Mouse (Mus musculus): ENCODE measurements around the gene A930033H14Rik. TPM values are rescaled to one million over a fixed set of nuclear protein-coding genes. Genes with fewer than 3 reads are reported as not detected.

The A930033H14Rik gene
- polyA plus RNA-seq, 2 experiments, result 3.2 to 4.2 TPM

DNA sequence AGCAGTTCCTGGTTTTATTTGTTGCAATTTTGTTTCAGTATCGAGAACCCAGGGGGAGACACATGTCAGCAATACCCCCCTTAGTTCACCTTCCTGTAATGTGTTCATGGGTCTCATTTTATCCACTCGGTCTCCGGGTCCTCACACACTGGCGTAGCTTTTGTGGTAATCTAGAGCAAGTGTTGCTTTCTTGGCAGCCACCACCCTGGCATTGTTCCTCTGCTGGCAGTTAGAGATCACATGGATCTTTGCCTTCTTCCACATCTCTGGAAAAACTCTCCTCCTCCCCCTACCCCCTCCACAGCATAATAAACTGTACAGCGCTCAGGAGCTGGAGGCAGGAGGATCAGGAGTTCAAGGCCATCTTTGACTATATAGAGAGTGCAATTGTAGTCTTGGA lies 20.6 kb downstream of the A930033H14Rik start:
- H3K9ac ChIP-seq (ENCODE audit: low read depth, low read length, severe bottlenecking), result no peak overlapping the region
- no peaks in the 10 kb centered on the region for H3K36me3 ChIP-seq (ENCODE audit: control insufficient read depth, insufficient read depth, low read length)
- H3K4me3 ChIP-seq (replicated peaks; ENCODE audit: low read length), result no peak overlapping the region
- no peaks in the 10 kb centered on the region for H3K27me3 ChIP-seq (ENCODE audit: control insufficient read depth, insufficient read depth, low read length)
- no peak for DNase-seq (ENCODE audit: low spot score)
- WGBS, result 87% methylated on average over 5 of the region's 5 CpGs
- no peak overlapping the region for H3K27ac ChIP-seq (replicated peaks; ENCODE audit: low read depth, low read length)
- no peak overlapping the region for H3K4me2 ChIP-seq (replicated peaks; ENCODE audit: low read depth, low read length, severe bottlenecking)
- TF ChIP-seq POLR2A (IDR thresholded peaks at IDR 0.05; ENCODE audit: borderline replicate concordance, extremely low read depth, insufficient read depth, insufficient read length), result no peak
- no peaks in the 10 kb centered on the region for H3K9me3 ChIP-seq (ENCODE audit: control insufficient read depth, low read length)
- ATAC-seq (ENCODE audit: low FRiP score, low read depth), result no peak
- H3K4me1 ChIP-seq (ENCODE audit: control insufficient read depth, insufficient read depth, low read length), result no peaks in the 10 kb centered on the region

DNA sequence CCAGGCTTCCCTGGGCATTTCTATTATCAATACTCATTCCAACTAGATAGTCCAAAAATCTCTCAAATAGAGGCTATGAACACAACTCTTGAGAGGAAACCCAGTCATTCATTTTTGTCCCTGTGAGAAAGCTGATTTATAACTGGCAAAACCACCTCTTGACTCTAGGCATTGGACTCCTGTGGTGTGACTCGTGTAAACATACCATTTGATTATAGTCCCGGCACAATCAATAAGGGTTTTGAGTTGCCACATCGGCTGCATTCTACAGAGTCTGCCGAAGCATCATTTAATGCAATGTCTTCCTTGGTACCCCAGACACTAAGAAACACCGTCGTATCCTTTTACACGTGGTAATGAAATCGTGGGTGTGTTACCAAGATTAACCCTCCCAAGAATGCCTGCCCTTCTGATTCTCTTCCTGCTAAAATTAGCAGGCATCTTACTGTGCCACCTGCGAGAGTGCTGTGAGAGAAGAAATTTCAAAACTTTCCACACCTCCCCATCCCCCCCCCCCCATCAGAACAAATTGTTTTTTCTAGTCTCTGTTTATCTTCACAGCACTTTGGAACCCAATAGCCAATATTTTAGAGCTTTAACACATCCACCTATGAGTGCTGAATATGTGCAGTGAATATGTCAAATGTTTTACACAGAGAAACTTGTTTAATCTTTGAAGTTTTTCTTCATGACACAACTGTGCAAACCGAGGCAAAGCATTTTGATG lies 22.3 kb downstream of the A930033H14Rik start:
- H3K27me3 ChIP-seq (ENCODE audit: control insufficient read depth, insufficient read depth, low read length), result no peaks in the 10 kb centered on the region
- no peak overlapping the region for H3K4me3 ChIP-seq (replicated peaks; ENCODE audit: low read length)
- H3K36me3 ChIP-seq (ENCODE audit: control insufficient read depth, insufficient read depth, low read length), result no peaks in the 10 kb centered on the region
- TF ChIP-seq POLR2A (IDR thresholded peaks at IDR 0.05; ENCODE audit: borderline replicate concordance, extremely low read depth, insufficient read depth, insufficient read length), result no peak
- ATAC-seq (ENCODE audit: low FRiP score, low read depth), result no peak
- H3K27ac ChIP-seq (replicated peaks; ENCODE audit: low read depth, low read length), result no peak overlapping the region
- DNase-seq (ENCODE audit: low spot score), result no peak
- H3K9me3 ChIP-seq (ENCODE audit: control insufficient read depth, low read length), result no peaks in the 10 kb centered on the region
- H3K9ac ChIP-seq (ENCODE audit: low read depth, low read length, severe bottlenecking), result no peak overlapping the region
- H3K4me1 ChIP-seq (ENCODE audit: control insufficient read depth, insufficient read depth, low read length), result no peaks in the 10 kb centered on the region
- 76% methylated on average over 10 of the region's 10 CpGs for WGBS
- H3K4me2 ChIP-seq (replicated peaks; ENCODE audit: low read depth, low read length, severe bottlenecking), result no peak overlapping the region

DNA sequence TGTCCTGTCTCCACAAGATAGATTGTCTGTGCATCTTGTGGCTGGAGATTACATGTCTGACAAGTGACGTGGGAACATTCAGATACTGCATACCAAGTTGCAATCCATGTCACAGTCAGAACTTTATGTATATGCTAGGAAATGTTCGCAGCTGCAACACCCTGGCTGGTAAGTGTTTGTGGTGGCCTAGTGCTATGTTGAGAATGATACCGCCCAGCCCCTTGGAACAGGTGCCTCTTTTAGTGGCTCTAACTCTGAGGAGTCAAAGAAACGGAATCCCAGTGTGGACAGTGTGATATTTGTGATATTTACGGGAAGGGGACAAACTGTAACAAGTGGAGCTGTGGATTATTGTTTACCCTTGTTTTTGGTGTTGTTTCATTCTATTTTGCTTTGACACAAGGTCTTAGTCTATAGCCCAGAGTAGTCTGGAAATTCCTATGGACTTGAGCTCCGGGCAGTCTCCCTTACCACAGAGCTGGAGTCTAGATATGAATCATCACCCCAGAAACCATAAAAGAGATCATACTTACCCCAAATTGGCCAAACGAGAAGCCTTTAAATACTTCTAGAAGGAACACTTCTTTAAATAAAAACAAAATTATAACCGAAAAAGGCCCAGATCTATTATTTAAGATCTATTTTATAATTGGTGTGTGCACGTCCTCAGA lies 25.0 kb downstream of the A930033H14Rik start:
- Histone ChIP-seq H3K9ac (ENCODE audit: low read depth, low read length, severe bottlenecking) (no peak overlapping the region), H3K9me3 (ENCODE audit: control insufficient read depth, low read length) (no peaks in the 10 kb centered on the region), H3K4me3 (replicated peaks; ENCODE audit: low read length) (no peak overlapping the region), H3K4me1 (ENCODE audit: control insufficient read depth, insufficient read depth, low read length) (peaks cover 6% of the 10 kb centered on the region; the same call in 1 of the 2 replicates), H3K27me3 (ENCODE audit: control insufficient read depth, insufficient read depth, low read length) (no peaks in the 10 kb centered on the region), H3K27ac (replicated peaks; ENCODE audit: low read depth, low read length) (no peak overlapping the region), H3K4me2 (replicated peaks; ENCODE audit: low read depth, low read length, severe bottlenecking) (no peak overlapping the region), H3K36me3 (ENCODE audit: control insufficient read depth, insufficient read depth, low read length) (no peaks in the 10 kb centered on the region)
- ATAC-seq (ENCODE audit: low FRiP score, low read depth) (no peak), DNase-seq (ENCODE audit: low spot score) (no peak)
- no peak for TF ChIP-seq POLR2A (IDR thresholded peaks at IDR 0.05; ENCODE audit: borderline replicate concordance, extremely low read depth, insufficient read depth, insufficient read length)
- WGBS, result 82% methylated on average over 9 of the region's 9 CpGs

DNA sequence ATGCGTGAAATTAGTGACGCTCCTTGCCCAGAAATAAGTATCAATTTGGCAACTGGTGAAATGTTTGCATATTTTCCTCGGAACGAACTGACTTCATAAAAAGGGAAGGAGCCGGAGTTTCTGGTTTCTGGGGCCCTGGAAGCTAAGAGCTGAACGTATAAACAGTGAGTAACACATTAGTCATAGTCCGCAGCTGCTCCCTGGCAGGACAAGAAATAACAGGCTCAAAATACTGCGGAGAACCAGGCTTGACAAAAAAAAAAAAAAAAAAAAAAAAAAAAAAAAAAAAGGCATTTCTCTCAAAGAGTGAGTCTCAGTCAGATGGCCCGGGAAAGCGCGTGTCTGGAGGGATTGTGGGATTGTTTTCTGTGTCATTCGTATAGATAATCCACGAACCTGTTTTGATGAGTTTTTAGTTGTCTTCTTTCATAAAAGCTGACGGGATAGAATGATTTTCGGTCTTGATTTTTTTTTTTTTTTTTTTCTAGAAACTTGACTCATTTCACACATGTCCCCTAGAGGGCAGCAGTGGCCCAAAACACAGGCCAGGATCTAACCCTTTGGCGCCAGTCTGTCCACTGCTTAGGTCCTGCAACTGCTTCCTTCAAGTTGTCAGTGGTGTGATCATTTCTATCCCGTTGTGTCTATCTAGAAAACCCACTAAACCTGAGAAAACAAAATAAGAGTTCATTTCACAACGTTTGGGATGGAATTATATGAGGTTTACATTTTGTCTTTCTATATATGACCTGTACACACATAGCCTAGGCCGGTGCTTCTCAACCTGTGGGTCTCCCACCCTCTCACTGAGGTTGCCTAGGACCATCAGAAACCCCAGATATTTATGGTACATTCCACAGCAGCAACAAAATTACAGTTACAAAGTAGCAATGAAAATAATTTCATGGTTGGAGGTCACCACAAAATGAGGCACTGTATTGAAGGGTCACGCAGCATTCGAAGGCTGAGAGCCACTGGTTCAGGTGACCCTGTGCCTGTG lies 26.7 kb downstream of the A930033H14Rik start:
- DNase-seq (ENCODE audit: low spot score) (peak; percentile 90), ATAC-seq (ENCODE audit: low FRiP score, low read depth) (peak; percentile 91)
- Histone ChIP-seq H3K9me3 (ENCODE audit: control insufficient read depth, low read length) (no peaks in the 10 kb centered on the region), H3K27ac (replicated peaks; ENCODE audit: low read depth, low read length) (peak overlapping the region; percentile 67), H3K4me2 (replicated peaks; ENCODE audit: low read depth, low read length, severe bottlenecking) (peak overlapping the region; percentile 42), H3K4me3 (replicated peaks; ENCODE audit: low read length) (peak overlapping the region; percentile 30), H3K4me1 (ENCODE audit: control insufficient read depth, insufficient read depth, low read length) (peaks cover 6% of the 10 kb centered on the region; the same call in 1 of the 2 replicates), H3K9ac (ENCODE audit: low read depth, low read length, severe bottlenecking) (peak overlapping the region; percentile 34; the same call in 1 of the 2 replicates), H3K36me3 (ENCODE audit: control insufficient read depth, insufficient read depth, low read length) (no peaks in the 10 kb centered on the region), H3K27me3 (ENCODE audit: control insufficient read depth, insufficient read depth, low read length) (no peaks in the 10 kb centered on the region)
- no peak for TF ChIP-seq POLR2A (IDR thresholded peaks at IDR 0.05; ENCODE audit: borderline replicate concordance, extremely low read depth, insufficient read depth, insufficient read length)
- 16% methylated on average over 21 of the region's 21 CpGs for WGBS

DNA sequence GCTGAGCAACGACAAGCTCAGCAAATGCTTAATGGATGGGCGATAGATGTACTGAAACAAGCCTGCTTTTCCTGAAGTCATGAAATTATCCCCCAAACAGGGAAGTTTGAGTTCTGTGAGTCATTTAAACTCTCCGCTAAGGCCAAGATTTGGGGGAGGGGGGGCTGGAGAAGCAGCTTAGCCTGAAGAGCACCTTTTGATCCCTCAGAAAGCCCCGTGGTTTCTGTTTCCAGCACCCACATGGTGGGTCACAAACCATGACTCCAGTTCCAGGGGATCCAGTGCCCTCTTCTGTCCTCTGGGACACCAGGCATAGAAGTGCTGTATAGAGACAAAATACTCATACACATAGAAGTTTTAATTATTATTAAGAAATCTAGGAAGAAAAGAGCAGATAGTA lies 27.5 kb downstream of the A930033H14Rik start:
- DNase-seq (ENCODE audit: low spot score) (peak; percentile 31), ATAC-seq (ENCODE audit: low FRiP score, low read depth) (no peak)
- no peak overlapping the region for H3K9ac ChIP-seq (ENCODE audit: low read depth, low read length, severe bottlenecking)
- H3K4me1 ChIP-seq (ENCODE audit: control insufficient read depth, insufficient read depth, low read length), result peaks cover 6% of the 10 kb centered on the region; the same call in 1 of the 2 replicates
- TF ChIP-seq POLR2A (IDR thresholded peaks at IDR 0.05; ENCODE audit: borderline replicate concordance, extremely low read depth, insufficient read depth, insufficient read length), result no peak
- no peaks in the 10 kb centered on the region for H3K36me3 ChIP-seq (ENCODE audit: control insufficient read depth, insufficient read depth, low read length)
- no peaks in the 10 kb centered on the region for H3K9me3 ChIP-seq (ENCODE audit: control insufficient read depth, low read length)
- peak overlapping the region; percentile 42 for H3K4me2 ChIP-seq (replicated peaks; ENCODE audit: low read depth, low read length, severe bottlenecking)
- 55% methylated on average over 4 of the region's 4 CpGs for WGBS
- peak overlapping the region; percentile 63; the same call in 1 of the 2 replicates for H3K27ac ChIP-seq (replicated peaks; ENCODE audit: low read depth, low read length)
- H3K4me3 ChIP-seq (replicated peaks; ENCODE audit: low read length), result no peak overlapping the region
- H3K27me3 ChIP-seq (ENCODE audit: control insufficient read depth, insufficient read depth, low read length), result no peaks in the 10 kb centered on the region
